Mouse (Mus musculus): Measurements from ENCODE around the gene Acp7. TPM values are rescaled to one million over a fixed set of nuclear protein-coding genes. Genes with fewer than 3 reads are reported as not detected.

Acp7 gene
- total RNA-seq, 2 experiments from 2014 or later = 0.53 to 1.1 TPM

DNA sequence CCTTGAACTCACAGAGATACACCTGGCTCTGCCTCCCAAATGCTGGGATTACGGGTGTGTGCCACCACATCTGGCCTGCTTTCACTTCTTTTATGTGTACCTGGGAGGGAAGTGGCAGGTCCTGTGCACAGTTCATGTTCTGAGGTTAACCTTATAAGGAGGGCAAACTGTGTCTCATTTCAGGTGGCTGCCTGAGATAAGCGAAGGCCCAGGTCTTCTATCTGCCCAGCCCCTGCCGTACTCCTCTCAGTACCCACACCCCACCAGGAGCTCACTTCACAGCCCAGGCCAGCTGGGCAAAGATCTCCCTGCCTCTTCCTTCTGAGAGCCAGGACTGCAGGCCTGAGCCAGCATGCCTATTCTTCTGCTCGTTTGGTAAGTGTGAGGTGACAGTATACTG, 49.4 kb downstream of the Acp7 start:
- intact Hi-C loops (cut with DNase I) = no loop called here
- DNase-seq (ENCODE audit: low spot score in 2 of 2) = no peak

GRCm38 (mm10) chr7:28579826-28580225, 51.3 kb downstream of the Acp7 start:
- intact Hi-C loops (cut with DNase I) = no loop called here
- no peak for DNase-seq (ENCODE audit: low spot score in 2 of 2)

DNA sequence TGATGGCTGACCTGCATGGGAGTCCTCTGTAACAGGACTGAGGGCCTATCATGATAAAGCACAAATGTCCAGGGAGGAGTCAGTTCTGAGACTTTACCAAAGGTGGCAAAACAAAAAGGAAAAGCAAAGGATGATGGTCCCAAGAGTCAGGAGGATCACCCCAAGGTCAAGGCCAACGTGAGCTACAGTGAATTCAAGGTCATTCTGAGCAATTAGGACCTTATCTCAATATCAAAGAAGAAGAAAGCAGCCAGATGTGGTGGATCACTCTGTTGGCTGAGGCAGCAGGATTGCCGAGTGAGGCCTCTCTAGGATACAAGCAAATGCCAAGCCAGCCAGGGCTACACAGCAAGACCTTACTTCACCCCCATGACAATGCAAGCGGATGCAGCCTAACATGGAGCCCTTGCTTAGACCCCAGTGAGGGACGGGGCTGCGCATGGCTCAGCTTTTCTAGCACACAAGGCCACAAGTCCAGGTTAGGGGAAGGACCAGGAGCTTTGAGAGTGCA, 52.5 kb downstream of the Acp7 start:
- no peak for DNase-seq (ENCODE audit: low spot score in 2 of 2)
- intact Hi-C loops (cut with DNase I) = no loop called here

DNA sequence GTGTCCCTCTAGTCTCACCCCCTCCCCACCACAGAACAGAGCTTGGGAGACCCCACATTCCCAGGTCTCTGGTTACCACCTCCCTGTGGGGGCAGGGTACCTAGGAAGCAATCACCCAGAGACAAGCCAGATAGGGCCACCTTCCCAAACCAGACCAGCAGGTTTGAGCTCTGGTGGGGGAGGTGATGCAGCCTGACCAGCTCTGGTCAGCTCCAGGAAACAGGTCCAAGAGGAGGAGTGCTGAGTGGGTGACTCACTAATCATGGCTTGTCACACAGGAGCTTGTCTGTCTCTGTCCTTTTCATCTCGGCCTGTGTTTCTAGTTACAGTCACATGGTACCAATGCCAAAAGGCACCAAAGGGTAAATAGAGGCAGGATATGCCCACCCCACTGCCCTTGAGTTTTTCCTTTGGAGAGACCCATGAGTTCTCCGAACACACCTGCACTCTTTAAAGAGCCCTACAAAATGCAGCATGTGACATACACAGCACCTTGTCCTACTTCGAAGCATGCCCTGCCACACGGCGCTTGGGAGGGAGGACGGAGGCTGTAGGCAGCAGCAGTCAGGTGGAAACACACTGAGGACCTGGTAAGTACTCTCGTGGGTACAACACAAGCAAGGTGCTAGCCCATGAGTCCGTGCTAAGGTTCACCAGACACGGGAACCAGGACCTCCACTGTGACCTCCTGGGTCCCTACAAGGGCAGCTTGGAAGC, 53.1 kb downstream of the Acp7 start:
- DNase-seq (ENCODE audit: low spot score in 2 of 2) = no peak
- intact Hi-C loops (cut with DNase I) = no loop called here

- intact Hi-C loops (cut with DNase I) = no loop called here
- peak in 1 of 2 experiments; percentile 37 for DNase-seq (ENCODE audit: low spot score in 2 of 2)
Measured at GRCm38 (mm10) chr7:28576271-28576914, 54.7 kb downstream of the Acp7 start.

- intact Hi-C loops (cut with DNase I) = no loop called here
- no peak for DNase-seq (ENCODE audit: low spot score in 2 of 2)
Measured at GRCm38 (mm10) chr7:28575597-28575996, 55.5 kb downstream of the Acp7 start.

- intact Hi-C loops (cut with DNase I) = no loop called here
- no peak for DNase-seq (ENCODE audit: low spot score in 2 of 2)
Measured at GRCm38 (mm10) chr7:28573236-28573635, 57.9 kb downstream of the Acp7 start.

DNA sequence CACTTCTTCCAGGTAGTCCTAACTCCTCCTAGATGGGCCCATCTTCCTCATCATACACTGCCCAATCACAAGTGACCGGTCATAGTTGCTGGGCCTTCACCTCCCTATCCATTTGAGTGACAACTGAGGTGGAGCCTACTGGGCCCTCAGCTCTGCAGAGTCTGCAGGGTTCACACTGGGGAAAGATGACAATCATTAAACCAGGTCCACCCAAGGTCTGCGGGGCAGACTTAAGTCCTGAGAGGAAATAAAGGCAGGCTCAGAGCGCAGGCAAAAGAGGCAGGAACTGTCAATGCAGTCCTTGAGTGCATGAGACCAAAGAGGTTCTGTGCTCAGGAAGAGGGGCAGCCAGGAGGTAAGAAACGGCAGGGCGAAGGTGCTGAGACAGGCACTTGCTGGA, 58.4 kb downstream of the Acp7 start:
- intact Hi-C loops (cut with DNase I) = no loop called here
- no peak for DNase-seq (ENCODE audit: low spot score in 2 of 2)

GRCm38 (mm10) chr7:28570982-28571682, 60.0 kb downstream of the Acp7 start:
- intact Hi-C loops (cut with DNase I) = no loop called here
- DNase-seq (ENCODE audit: low spot score in 2 of 2) = peak; percentile 50 to 51

GRCm38 (mm10) chr7:28570291-28570981, 60.7 kb downstream of the Acp7 start:
- intact Hi-C loops (cut with DNase I) = no loop called here
- no peak for DNase-seq (ENCODE audit: low spot score in 2 of 2)

- intact Hi-C loops (cut with DNase I) = loop anchor here (1.0 kb wide), 1 partner anchor 33 kb away; no protein-coding TSS in a partner anchor
- peak; percentile 67 to 75 for DNase-seq (ENCODE audit: low spot score in 2 of 2)
Measured at GRCm38 (mm10) chr7:28568253-28568652, 62.9 kb downstream of the Acp7 start.

- intact Hi-C loops (cut with DNase I) = no loop called here
- DNase-seq (ENCODE audit: low spot score in 2 of 2) = no peak
Measured at GRCm38 (mm10) chr7:28567539-28567938, 63.6 kb downstream of the Acp7 start.

DNA sequence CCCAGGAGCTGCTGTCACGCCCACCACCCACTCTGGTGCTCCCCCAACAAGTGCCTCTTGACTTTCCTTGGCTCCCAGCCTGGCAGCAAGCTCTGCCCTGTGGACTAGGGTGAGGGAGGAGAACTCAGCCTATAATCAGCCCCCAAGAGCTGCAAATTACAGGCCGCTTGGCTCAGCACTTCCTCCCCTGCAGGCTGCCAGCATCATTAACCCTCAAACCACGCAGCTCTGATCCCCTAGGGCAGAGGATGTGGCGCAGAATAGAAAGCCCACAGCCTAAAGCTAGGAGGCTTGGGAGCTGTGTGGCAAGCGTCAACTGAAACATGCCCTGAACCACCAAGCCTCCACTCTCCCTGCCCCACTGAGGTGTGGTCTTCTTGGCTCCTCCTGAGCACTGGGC, 65.7 kb downstream of the Acp7 start:
- no peak for DNase-seq (ENCODE audit: low spot score in 2 of 2)
- intact Hi-C loops (cut with DNase I) = no loop called here

DNA sequence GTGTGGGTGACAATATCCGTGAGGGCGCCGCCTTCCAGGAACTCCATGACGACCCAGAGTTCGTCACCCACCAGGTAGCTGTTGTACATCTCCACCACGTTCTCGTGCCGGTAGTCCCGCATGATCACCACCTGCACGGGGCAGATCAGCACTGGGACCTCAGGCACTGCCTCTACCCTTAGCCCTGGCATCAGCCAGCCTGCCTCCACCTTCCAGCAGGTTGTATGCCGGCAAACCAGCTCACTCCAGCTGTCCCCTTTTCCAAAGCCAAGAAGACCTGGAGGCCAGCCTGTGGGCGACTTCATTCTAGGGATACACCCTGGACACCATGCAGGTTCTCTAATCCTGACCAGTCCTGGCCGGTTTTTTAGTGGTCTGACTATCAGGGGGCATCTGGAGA, 68.2 kb downstream of the Acp7 start:
- DNase-seq (ENCODE audit: low spot score in 2 of 2) = no peak
- intact Hi-C loops (cut with DNase I) = no loop called here

DNA sequence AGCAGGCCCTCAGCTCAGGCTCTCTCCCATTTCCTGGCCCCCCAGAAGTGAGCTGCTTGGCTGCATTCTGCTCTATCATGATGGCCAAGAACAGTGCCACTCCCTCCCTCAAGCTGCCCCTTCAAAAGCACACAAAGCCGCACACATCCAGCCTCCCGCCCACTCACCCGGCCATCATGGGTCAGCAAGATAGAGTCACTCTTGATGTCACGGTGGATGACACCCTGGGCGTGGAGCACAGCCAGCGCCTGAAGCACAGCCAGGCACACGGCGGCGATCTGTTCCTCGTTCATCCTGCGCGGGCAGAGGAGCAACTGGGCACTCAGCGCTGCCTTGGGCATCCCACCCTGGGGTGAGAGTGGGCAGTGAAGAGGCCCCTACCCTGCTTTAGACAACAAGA, 68.8 kb downstream of the Acp7 start:
- no peak for DNase-seq (ENCODE audit: low spot score in 2 of 2)
- intact Hi-C loops (cut with DNase I) = no loop called here

- intact Hi-C loops (cut with DNase I) = no loop called here
- DNase-seq (ENCODE audit: low spot score in 2 of 2) = no peak
Measured at GRCm38 (mm10) chr7:28561967-28562366, 69.2 kb downstream of the Acp7 start.

GRCm38 (mm10) chr7:28560856-28561255, 70.3 kb downstream of the Acp7 start:
- intact Hi-C loops (cut with DNase I) = no loop called here
- DNase-seq (ENCODE audit: low spot score in 2 of 2) = no peak

- intact Hi-C loops (cut with DNase I) = no loop called here
- DNase-seq (ENCODE audit: low spot score in 2 of 2) = no peak
Measured at GRCm38 (mm10) chr7:28558486-28558885, 72.6 kb downstream of the Acp7 start.

GRCm38 (mm10) chr7:28557708-28558107, 73.4 kb downstream of the Acp7 start:
- DNase-seq (ENCODE audit: low spot score in 2 of 2) = no peak
- intact Hi-C loops (cut with DNase I) = no loop called here
